Mouse (Mus musculus): ENCODE measurements at regions not wholly inside any gene's neighbourhood (a gene's known extent, or its start where the extent isn't known, plus 50 kb on each side); places are given as distances from the start of the nearest gene placed in this dataset.

- H3K4me2 ChIP-seq = no peak overlapping the region
- 0 out of 2 replicates have a peak, but pooled peaks cover 4% of the 10 kb centered on the region for H3K27me3 ChIP-seq (replicated peaks)
- no peaks in the 10 kb centered on the region for H3K36me3 ChIP-seq (replicated peaks)
- no peak overlapping the region for H3K4me3 ChIP-seq
- H3K27ac ChIP-seq = no peak overlapping the region
- 21% methylated on average over 2 of the region's 2 CpGs for WGBS
- 0 out of 2 replicates have a peak, but pooled peaks have one; percentile 57 for ATAC-seq (replicated peaks)
- H3K9ac ChIP-seq = no peak overlapping the region
- H3K4me1 ChIP-seq = peaks cover 9% of the 10 kb centered on the region
- H3K9me3 ChIP-seq = no peaks in the 10 kb centered on the region
Measured at GRCm38 (mm10) chr6:31639460-31639859, 75.7 kb upstream of the Podxl start.

DNA sequence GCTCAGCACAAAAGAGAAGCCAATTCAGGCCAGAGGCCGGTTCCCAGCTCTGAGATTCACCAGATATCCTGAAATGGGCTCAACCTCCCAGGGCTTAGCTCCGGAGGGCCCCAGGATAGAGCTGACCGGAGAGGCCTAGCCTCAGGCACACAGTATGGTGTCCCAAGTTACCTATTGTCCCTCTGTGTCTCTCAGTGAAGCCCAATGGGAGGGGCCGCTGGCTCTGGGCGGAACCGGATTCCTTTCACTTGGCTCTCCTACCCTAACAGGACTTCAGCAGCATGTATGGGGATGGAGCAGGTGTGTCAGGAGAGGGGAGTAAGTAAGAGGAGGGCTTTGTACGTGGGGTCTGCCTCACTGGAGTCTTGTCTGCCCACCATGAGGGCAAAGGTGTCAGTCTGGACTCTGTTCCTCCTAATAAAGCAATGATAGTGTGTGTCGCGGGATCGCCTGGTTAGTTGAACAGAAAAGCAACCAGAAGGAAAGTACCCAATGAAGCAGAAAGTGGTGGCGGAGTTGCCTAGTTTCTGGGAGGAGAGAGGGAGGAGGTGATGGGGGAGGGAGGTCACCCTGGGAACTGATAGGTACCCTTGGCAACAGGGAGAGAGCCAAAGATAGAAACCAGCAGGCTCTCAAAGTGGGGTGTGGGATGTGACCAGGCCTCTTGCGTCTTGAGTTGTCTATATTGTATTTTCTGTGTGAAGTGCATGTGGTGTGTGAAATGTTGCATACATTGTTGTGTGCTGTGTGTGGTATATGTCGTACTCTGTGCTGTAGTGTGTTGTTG, 74.8 kb upstream of the Podxl start:
- H3K4me1 ChIP-seq = peaks cover 9% of the 10 kb centered on the region
- H3K4me3 ChIP-seq = no peak overlapping the region
- H3K36me3 ChIP-seq (replicated peaks) = no peaks in the 10 kb centered on the region
- H3K9ac ChIP-seq = no peak overlapping the region
- H3K4me2 ChIP-seq = no peak overlapping the region
- ATAC-seq (replicated peaks) = no peak
- H3K27me3 ChIP-seq (replicated peaks) = 0 out of 2 replicates have a peak, but pooled peaks cover 4% of the 10 kb centered on the region
- 40% methylated on average over 13 of the region's 13 CpGs for WGBS
- no peaks in the 10 kb centered on the region for H3K9me3 ChIP-seq
- no peak overlapping the region for H3K27ac ChIP-seq

- Histone ChIP-seq H3K4me1 (peaks cover 9% of the 10 kb centered on the region), H3K4me2 (no peak overlapping the region), H3K27me3 (replicated peaks) (0 out of 2 replicates have a peak, but pooled peaks cover 4% of the 10 kb centered on the region), H3K4me3 (no peak overlapping the region), H3K9me3 (no peaks in the 10 kb centered on the region), H3K9ac (no peak overlapping the region), H3K27ac (no peak overlapping the region), H3K36me3 (replicated peaks) (no peaks in the 10 kb centered on the region)
- WGBS = 23% methylated on average over 16 of the region's 16 CpGs
- ATAC-seq (replicated peaks) = no peak
Measured at GRCm38 (mm10) chr6:31637371-31638052, 73.7 kb upstream of the Podxl start.

GRCm38 (mm10) chr6:31636954-31637353, 73.2 kb upstream of the Podxl start:
- no peak for ATAC-seq (replicated peaks)
- WGBS = 36% methylated on average over 9 of the region's 9 CpGs
- no peaks in the 10 kb centered on the region for H3K9me3 ChIP-seq
- H3K4me1 ChIP-seq = peaks cover 9% of the 10 kb centered on the region
- no peaks in the 10 kb centered on the region for H3K36me3 ChIP-seq (replicated peaks)
- no peak overlapping the region for H3K4me3 ChIP-seq
- no peak overlapping the region for H3K9ac ChIP-seq
- H3K4me2 ChIP-seq = no peak overlapping the region
- 0 out of 2 replicates have a peak, but pooled peaks cover 4% of the 10 kb centered on the region for H3K27me3 ChIP-seq (replicated peaks)
- no peak overlapping the region for H3K27ac ChIP-seq

- Histone ChIP-seq H3K9me3 (no peaks in the 10 kb centered on the region), H3K9ac (no peak overlapping the region), H3K4me2 (no peak overlapping the region), H3K27ac (no peak overlapping the region), H3K36me3 (replicated peaks) (no peaks in the 10 kb centered on the region), H3K27me3 (replicated peaks) (no peaks in the 10 kb centered on the region), H3K4me3 (no peak overlapping the region), H3K4me1 (no peaks in the 10 kb centered on the region)
- no peak for ATAC-seq (replicated peaks)
- 78% methylated on average over 10 of the region's 10 CpGs for WGBS
Measured at GRCm38 (mm10) chr6:31632485-31632884, 68.7 kb upstream of the Podxl start.

DNA sequence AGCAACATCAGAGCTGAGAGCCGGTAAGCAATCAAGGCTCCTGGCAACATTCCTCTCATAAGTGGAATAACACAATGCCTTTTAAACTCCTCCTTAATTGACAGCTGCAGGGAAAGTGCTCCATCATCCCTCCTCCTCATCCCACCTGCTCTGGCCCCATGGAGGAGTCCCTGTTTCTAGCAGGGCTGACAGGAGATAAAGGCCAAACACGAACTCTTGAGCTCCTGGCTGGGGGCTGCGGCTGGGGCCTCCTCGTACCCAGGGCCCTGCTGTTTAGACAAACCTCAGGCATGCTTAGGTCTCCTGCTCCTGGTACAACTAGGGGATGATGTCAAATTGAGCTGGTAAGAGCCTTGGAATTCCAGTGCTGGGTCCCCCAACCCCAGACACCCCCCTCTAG, 66.2 kb upstream of the Podxl start:
- no peaks in the 10 kb centered on the region for H3K4me1 ChIP-seq
- H3K4me2 ChIP-seq = no peak overlapping the region
- no peak overlapping the region for H3K9ac ChIP-seq
- H3K27ac ChIP-seq = no peak overlapping the region
- H3K27me3 ChIP-seq (replicated peaks) = no peaks in the 10 kb centered on the region
- no peaks in the 10 kb centered on the region for H3K36me3 ChIP-seq (replicated peaks)
- ATAC-seq (replicated peaks) = no peak
- 61% methylated on average over 4 of the region's 4 CpGs for WGBS
- no peak overlapping the region for H3K4me3 ChIP-seq
- no peaks in the 10 kb centered on the region for H3K9me3 ChIP-seq

GRCm38 (mm10) chr6:31627912-31628311, 64.1 kb upstream of the Podxl start:
- H3K4me3 ChIP-seq = no peak overlapping the region
- no peak overlapping the region for H3K9ac ChIP-seq
- 82% methylated on average over 3 of the region's 3 CpGs for WGBS
- no peaks in the 10 kb centered on the region for H3K27me3 ChIP-seq (replicated peaks)
- H3K4me1 ChIP-seq = no peaks in the 10 kb centered on the region
- H3K36me3 ChIP-seq (replicated peaks) = no peaks in the 10 kb centered on the region
- ATAC-seq (replicated peaks) = no peak
- H3K27ac ChIP-seq = no peak overlapping the region
- H3K4me2 ChIP-seq = no peak overlapping the region
- H3K9me3 ChIP-seq = no peaks in the 10 kb centered on the region

GRCm38 (mm10) chr6:31625055-31625454, 61.3 kb upstream of the Podxl start:
- Histone ChIP-seq H3K4me2 (no peak overlapping the region), H3K4me3 (no peak overlapping the region), H3K9me3 (no peaks in the 10 kb centered on the region), H3K9ac (no peak overlapping the region), H3K36me3 (replicated peaks) (no peaks in the 10 kb centered on the region), H3K27ac (no peak overlapping the region), H3K4me1 (no peaks in the 10 kb centered on the region), H3K27me3 (replicated peaks) (no peaks in the 10 kb centered on the region)
- 82% methylated on average over 2 of the region's 2 CpGs for WGBS
- ATAC-seq (replicated peaks) = no peak

DNA sequence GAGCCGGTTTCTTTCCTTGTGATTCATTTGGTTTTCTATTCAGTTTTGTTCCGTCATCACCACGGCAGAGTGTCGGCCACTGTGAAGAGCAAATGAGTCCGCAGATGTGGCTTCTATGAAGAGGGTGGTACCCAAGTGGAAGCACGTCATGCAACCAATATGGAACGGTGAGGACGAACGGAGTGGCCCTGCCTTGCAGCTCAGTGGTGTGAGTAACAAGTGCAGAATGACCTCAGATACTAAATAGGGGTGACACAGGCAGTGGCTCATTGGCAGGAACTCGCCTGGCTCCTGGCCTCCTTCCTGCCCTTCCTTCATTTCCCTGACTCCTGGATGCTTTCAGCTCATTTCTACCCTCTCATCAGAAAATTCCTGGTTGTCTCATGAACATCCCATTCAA, 60.6 kb upstream of the Podxl start:
- Histone ChIP-seq H3K4me1 (no peaks in the 10 kb centered on the region), H3K27me3 (replicated peaks) (no peaks in the 10 kb centered on the region), H3K36me3 (replicated peaks) (no peaks in the 10 kb centered on the region), H3K9me3 (no peaks in the 10 kb centered on the region), H3K4me3 (no peak overlapping the region), H3K9ac (no peak overlapping the region), H3K4me2 (no peak overlapping the region), H3K27ac (no peak overlapping the region)
- ATAC-seq (replicated peaks) = no peak
- 87% methylated on average over 10 of the region's 10 CpGs for WGBS

DNA sequence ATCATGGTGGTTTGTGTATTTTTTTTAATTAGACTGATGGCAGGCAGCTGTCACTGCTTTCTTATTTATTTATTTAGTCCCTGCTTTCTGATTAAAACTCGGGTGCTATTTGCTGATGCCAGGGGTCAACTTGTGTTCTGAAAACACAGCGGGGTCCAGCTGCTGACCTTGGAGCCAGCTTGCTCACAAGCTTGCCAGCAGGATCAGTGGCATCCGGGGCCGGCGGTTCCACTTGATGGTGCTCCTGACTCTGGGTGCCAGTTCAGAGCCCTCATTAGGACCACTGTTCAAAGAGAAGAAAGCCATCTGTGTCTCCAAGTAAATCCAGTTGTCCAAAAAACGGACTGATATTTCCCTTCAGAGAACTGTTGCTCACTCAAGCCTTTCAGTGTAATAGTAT, 57.2 kb upstream of the Podxl start:
- no peaks in the 10 kb centered on the region for H3K9me3 ChIP-seq
- ATAC-seq (replicated peaks) = no peak
- H3K27me3 ChIP-seq (replicated peaks) = no peaks in the 10 kb centered on the region
- H3K4me1 ChIP-seq = no peaks in the 10 kb centered on the region
- no peak overlapping the region for H3K9ac ChIP-seq
- H3K4me3 ChIP-seq = no peak overlapping the region
- no peak overlapping the region for H3K27ac ChIP-seq
- no peak overlapping the region for H3K4me2 ChIP-seq
- no peaks in the 10 kb centered on the region for H3K36me3 ChIP-seq (replicated peaks)
- 82% methylated on average over 6 of the region's 6 CpGs for WGBS

GRCm38 (mm10) chr6:31618852-31619251, 55.1 kb upstream of the Podxl start:
- WGBS = 80% methylated on average over 2 of the region's 2 CpGs
- no peak for ATAC-seq (replicated peaks)

GRCm38 (mm10) chr6:31617341-31617740, 53.6 kb upstream of the Podxl start:
- H3K9ac ChIP-seq = no peak overlapping the region
- H3K27me3 ChIP-seq (replicated peaks) = no peaks in the 10 kb centered on the region
- H3K36me3 ChIP-seq (replicated peaks) = no peaks in the 10 kb centered on the region
- no peak for ATAC-seq (replicated peaks)
- H3K4me3 ChIP-seq = no peak overlapping the region
- no peaks in the 10 kb centered on the region for H3K9me3 ChIP-seq
- whole genome bisulfite sequencing = 84% methylated on average over 8 of the region's 8 CpGs
- no peak overlapping the region for H3K4me2 ChIP-seq
- H3K4me1 ChIP-seq = no peaks in the 10 kb centered on the region
- H3K27ac ChIP-seq = no peak overlapping the region

More at GRCm38 (mm10) chr6:31618852-31619251, 55.1 kb upstream of the Podxl start:
- H3K9me3 ChIP-seq = no peaks in the 10 kb centered on the region
- no peaks in the 10 kb centered on the region for H3K4me1 ChIP-seq
- no peak overlapping the region for H3K27ac ChIP-seq
- no peak overlapping the region for H3K9ac ChIP-seq
- H3K36me3 ChIP-seq (replicated peaks) = no peaks in the 10 kb centered on the region
- H3K4me2 ChIP-seq = no peak overlapping the region
- no peak overlapping the region for H3K4me3 ChIP-seq
- no peaks in the 10 kb centered on the region for H3K27me3 ChIP-seq (replicated peaks)
